Mouse (Mus musculus) layer of hippocampus, adult 11-12 months (tissue): Measurements from ENCODE around the gene 4930523C07Rik.

Experiments used
- DNase-seq: peaks from one replicate; pipeline ENCODE4 v3.0.0; 2022; ENCODE audit warnings: low spot score

Gene 4930523C07Rik

GRCm38 (mm10) chr1:160100996-160101395 is 56.8 kb downstream of the 4930523C07Rik start:
- no peak for DNase-seq

GRCm38 (mm10) chr1:160105426-160105825 is 61.2 kb downstream of the 4930523C07Rik start:
- DNase-seq: no peak

DNA sequence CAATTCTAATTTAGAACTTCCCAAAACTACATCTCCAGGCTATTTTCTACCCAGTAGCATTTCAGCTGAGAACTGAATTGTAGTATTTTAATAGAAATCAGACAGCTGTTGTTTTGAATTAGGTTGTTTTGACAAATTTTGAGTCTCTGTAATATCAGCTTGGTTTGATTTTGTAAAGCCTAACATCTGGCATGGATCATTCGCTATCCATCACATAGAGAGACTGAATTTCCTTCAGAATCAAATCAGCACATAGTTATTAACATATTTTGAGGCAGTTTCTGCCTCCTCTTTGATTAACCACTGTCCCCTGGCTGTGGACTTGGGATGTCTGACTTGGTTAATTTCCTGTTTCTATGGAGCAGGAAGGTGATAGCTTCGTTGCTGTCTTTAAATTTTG is 64.4 kb downstream of the 4930523C07Rik start:
- no peak for DNase-seq

DNA sequence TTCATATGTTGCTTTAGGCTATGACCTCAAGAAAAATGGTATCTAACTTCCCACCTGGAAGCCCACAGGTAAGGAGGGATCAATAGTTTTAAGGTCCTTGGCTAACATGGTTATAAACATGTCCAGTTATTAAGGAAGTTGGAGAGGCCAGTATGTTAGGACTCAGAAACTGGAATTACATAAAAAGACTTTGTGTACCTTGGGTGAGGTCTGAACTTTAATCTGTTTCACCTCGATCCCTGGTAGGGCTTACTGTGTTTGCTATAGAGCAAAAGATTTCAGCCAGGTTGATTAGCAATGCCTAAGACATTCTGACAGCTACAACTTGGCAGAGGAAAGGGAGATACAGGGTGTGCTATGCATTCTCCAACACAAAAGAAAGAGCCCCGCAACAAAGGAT is 79.8 kb downstream of the 4930523C07Rik start:
- no peak for DNase-seq
